Mouse (Mus musculus) ovary, adult 10 weeks (tissue): ENCODE results near the gene Clec2h. TPM values are rescaled to one million over a fixed set of nuclear protein-coding genes. Genes with fewer than 3 reads are reported as not detected.

Experiments
- polyA plus RNA-seq: library from polyadenylated mRNA; stranded (reverse); fragments of 350-450 nt; fragmentation: Illumina TruSeq; extraction: RNeasy Lipid Tissue Mini Kit (QIAGEN cat#74804); gene quantifications from one replicate; pipeline ENCODE4 v1.2.3, GENCODE M21; 2014

The Clec2h gene
- polyA plus RNA-seq, result not detected

DNA sequence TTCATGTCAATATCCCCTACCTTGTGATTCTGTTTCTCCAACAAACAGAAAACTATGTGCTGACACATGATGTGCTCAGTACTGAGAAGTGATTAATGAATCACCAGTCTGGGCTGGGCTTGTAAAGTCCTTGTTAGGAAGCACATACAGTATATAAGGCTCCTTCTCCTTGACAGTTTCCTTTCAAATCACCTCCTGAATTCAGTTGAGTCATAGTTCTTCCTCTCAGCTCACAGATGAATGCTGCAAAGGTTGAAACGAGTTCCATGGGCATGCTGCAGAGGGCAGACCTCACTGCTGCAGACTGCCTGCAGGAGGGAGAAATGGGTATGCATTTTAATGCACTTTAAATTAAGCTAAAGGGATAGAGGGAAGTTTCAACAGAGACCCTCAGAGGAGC lies at the start of gene Clec2h:
Gene Clec2h (plus strand): TSS at position 180 of the 400 bp plus-strand sequence.

DNA sequence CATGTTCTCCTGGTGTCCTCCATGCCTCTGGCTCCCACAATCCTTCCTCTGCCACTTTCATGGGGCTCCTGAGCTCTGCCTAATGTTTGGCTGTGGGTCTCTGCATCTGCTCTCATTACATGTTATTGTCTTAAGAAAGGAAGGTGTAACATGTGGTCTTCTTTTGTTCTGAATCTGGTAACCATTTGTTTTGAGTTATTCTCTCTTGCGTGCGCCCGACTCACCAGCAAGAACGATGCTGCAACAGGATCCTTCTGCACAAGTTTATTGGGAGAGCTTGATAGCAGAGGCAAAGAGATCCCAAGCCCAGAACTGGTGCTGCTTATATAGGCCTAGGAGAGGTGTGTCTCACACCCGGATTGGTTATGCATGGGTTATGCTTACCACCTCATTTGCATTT lies 38.8 kb upstream of the Clec2h start, which contains the start of gene Klrb1a:
Gene Klrb1a (minus strand): TSS at position 101 of the 400 bp plus-strand sequence.

DNA sequence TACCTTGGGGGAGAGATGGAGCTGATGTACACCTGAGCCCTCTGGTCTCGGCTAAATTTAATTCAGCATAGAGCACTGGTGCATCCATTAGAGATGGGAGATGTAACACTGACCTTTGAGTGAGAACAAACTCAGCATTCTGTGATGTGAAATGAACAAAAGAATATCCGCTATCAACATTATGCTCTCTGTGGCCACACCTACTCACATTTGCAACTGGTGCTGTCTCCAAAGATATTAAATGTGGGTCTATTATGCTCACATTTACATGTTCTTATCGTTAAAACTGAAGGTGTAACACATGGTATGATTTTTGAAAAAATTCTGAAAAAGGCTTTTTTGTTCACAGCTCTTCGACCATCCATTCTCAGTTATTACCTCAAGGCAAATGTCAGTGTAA lies 60.8 kb downstream of the Clec2h start, which contains the start of gene Klrb1:
Gene Klrb1 (minus strand): TSS at position 101 of the 400 bp plus-strand sequence.

Other genes with a start within 250 kb of the Clec2h start
- gene Itfg2, start 237.5 kb upstream of the Clec2h start, polyA plus RNA-seq, result 3.7 TPM
- gene Fkbp4, start 223.7 kb upstream of the Clec2h start, polyA plus RNA-seq, result 53.4 TPM
- not detected for gene Pzp, start 135.7 kb upstream of the Clec2h start, polyA plus RNA-seq
- 222 TPM for gene A2ml1, start 80.8 kb upstream of the Clec2h start, polyA plus RNA-seq
- gene Klrb1a, start 38.9 kb upstream of the Clec2h start, polyA plus RNA-seq, result 2.9 TPM
- gene Klrb1, start 60.7 kb downstream of the Clec2h start, polyA plus RNA-seq, result not detected
- 0.57 TPM for gene Klrb1c, start 126.8 kb downstream of the Clec2h start, polyA plus RNA-seq
- 0.91 TPM for gene Gm44511, start 163.9 kb downstream of the Clec2h start, polyA plus RNA-seq
- gene Klrb1b, start 163.9 kb downstream of the Clec2h start, polyA plus RNA-seq, result 1.4 TPM
- gene Clec2i, start 225.2 kb downstream of the Clec2h start, polyA plus RNA-seq, result 1.7 TPM
- 2.9 TPM for gene BC035044, start 228.7 kb downstream of the Clec2h start, polyA plus RNA-seq